In genomic region chr12:112620354-112621061, GRCm38 (mm10) we compare ENCODE assay signal across 9 mouse cellular contexts. TPM values are rescaled to one million over a fixed set of nuclear protein-coding genes. Genes with fewer than 3 reads are reported as not detected.
DNase-seq lines count a peak whose midpoint lies in the region; ATAC-seq and TF ChIP-seq lines count a peak whose summit lies in the region.
"Had no signal": no experiment of that assay in that cellular context is flagged by ENCODE, and none has a peak within 500 bp of the region (broad histone marks: within the 10 kb centered on the region; RNA-seq: fewer than 3 reads in every experiment).

No protein-coding gene starts in this region.

- no peaks in the 10 kb centered on the region for H3K9me3 ChIP-seq in ES-Bruce4 (replicated peaks; ENCODE audit: control insufficient read depth, insufficient read depth, low read length, poor library complexity, severe bottlenecking)
- H3K9me3 ChIP-seq in heart, embryonic 15.5 days (replicated peaks), result no peaks in the 10 kb centered on the region
- H3K9me3 ChIP-seq: G1E had no signal

- H3K79me2 ChIP-seq in heart, adult 2 months (replicated peaks; ENCODE audit: control insufficient read depth, insufficient read depth, low read length), result no peaks in the 10 kb centered on the region
- H3K79me2 ChIP-seq in macrophage (ENCODE audit: inconsistent target), result peaks cover 14% of the 10 kb centered on the region; the same call in 1 of the 2 replicates

- H3K36me3 ChIP-seq in heart, adult 2 months (ENCODE audit: control insufficient read depth, insufficient read depth, low read length), result no peaks in the 10 kb centered on the region
- no peaks in the 10 kb centered on the region for H3K36me3 ChIP-seq in ES-Bruce4 (ENCODE audit: control insufficient read depth, insufficient read depth, low read length, poor library complexity, severe bottlenecking)
- H3K36me3 ChIP-seq in heart, embryonic 15.5 days, result no peaks in the 10 kb centered on the region
- no peaks in the 10 kb centered on the region for H3K36me3 ChIP-seq in macrophage (ENCODE audit: inconsistent target)
- H3K36me3 ChIP-seq: G1E had no signal

- 20% methylated on average over 16 of the region's 16 CpGs for WGBS in heart, adult 2 months
- whole genome bisulfite sequencing in heart, embryonic 15.5 days, result 10% methylated on average over 16 of the region's 16 CpGs
- WGBS in macrophage (ENCODE audit: missing documents), result 1% methylated on average over 16 of the region's 16 CpGs

- intact Hi-C loops in heart, adult 2 months (cut with DNase I), result no loop called here
- intact Hi-C loops in heart, postnatal 25 days (cut with DNase I), result no loop called here

- peak overlapping the region; percentile 90 for H3K4me2 ChIP-seq in heart, embryonic 15.5 days

- no peak for TF ChIP-seq CTCF in heart, adult 2 months (IDR thresholded peaks at IDR 0.05)
- no peak for TF ChIP-seq CTCF in ES-Bruce4 (IDR thresholded peaks at IDR 0.05; ENCODE audit: low read depth, low read length)

- TF ChIP-seq POLR2A in heart, adult 2 months (IDR thresholded peaks at IDR 0.05; ENCODE audit: insufficient read depth, low read depth, low read length), result peak; percentile 31; the same call in 1 of the 2 replicates
- no peak for TF ChIP-seq POLR2A in ES-Bruce4 (IDR thresholded peaks at IDR 0.05; ENCODE audit: insufficient read depth, low read length)

- H3K27me3 ChIP-seq in heart, adult 2 months (ENCODE audit: control insufficient read depth, insufficient read depth, low read length), result no peaks in the 10 kb centered on the region
- H3K27me3 ChIP-seq in ES-Bruce4 (ENCODE audit: control insufficient read depth, insufficient read depth, low read length, poor library complexity, severe bottlenecking), result no peaks in the 10 kb centered on the region
- H3K27me3 ChIP-seq in heart, embryonic 15.5 days, result peaks cover 5% of the 10 kb centered on the region; the same call in 1 of the 2 replicates

- peak in 1 of 2 experiments; percentile 49 for DNase-seq in heart, adult 2 months
- DNase-seq in heart, postnatal 25 days (ENCODE audit: low spot score), result no peak
- DNase-seq in cerebellum, adult 9-11 months, result no peak
- no peak for DNase-seq in layer of hippocampus, adult 11-12 months (ENCODE audit: low spot score)
- no peak for DNase-seq in T-cell, adult 2 months (ENCODE audit: low spot score)

- peak overlapping the region; percentile 80 for H3K9ac ChIP-seq in heart, adult 2 months (ENCODE audit: low read depth, low read length)
- peak overlapping the region; percentile 46 for H3K9ac ChIP-seq in ES-Bruce4 (ENCODE audit: low read depth, poor library complexity, severe bottlenecking)
- H3K9ac ChIP-seq in heart, embryonic 15.5 days, result peak overlapping the region; percentile 79

- H3K4me3 ChIP-seq in heart, adult 2 months, result peak overlapping the region; percentile 60
- peak overlapping the region; percentile 34 for H3K4me3 ChIP-seq in ES-Bruce4 (ENCODE audit: low read depth, low read length)
- H3K4me3 ChIP-seq in heart, embryonic 15.5 days, result peak overlapping the region; percentile 59
- peak overlapping the region; percentile 68 for H3K4me3 ChIP-seq in macrophage (ENCODE audit: inconsistent target)

- H3K4me1 ChIP-seq in heart, adult 2 months (ENCODE audit: control insufficient read depth, insufficient read depth, low read length), result peaks cover 14% of the 10 kb centered on the region
- H3K4me1 ChIP-seq in ES-Bruce4 (ENCODE audit: control insufficient read depth, insufficient read depth, low read length), result no peaks in the 10 kb centered on the region
- H3K4me1 ChIP-seq in heart, embryonic 15.5 days (replicated peaks), result peaks cover 71% of the 10 kb centered on the region

- ATAC-seq in heart, embryonic 15.5 days (replicated peaks; ENCODE audit: insufficient number of reproducible peaks, insufficient read depth, low FRiP score, low read depth), result peak; percentile 19

- peak overlapping the region; percentile 97 for H3K27ac ChIP-seq in heart, adult 2 months
- H3K27ac ChIP-seq in ES-Bruce4 (ENCODE audit: insufficient read depth, low read length), result no peak overlapping the region
- peak overlapping the region; percentile 95 for H3K27ac ChIP-seq in heart, embryonic 15.5 days
- H3K27ac ChIP-seq in macrophage, result peak overlapping the region; percentile 91

- TF ChIP-seq EP300 in heart, adult 2 months (IDR thresholded peaks at IDR 0.05; ENCODE audit: insufficient read depth, low read depth, low read length), result 0 out of 2 replicates have a peak, but pooled peaks have one; percentile 32
- no peak for TF ChIP-seq EP300 in ES-Bruce4 (IDR thresholded peaks at IDR 0.05; ENCODE audit: insufficient read depth, low read depth, low read length)

RNA-seq across cellular contexts. Expression of gene Adssl1, which starts 0.7 kb away (rescaled TPM):
- total RNA-seq in heart, adult 2 months (2021), result 100 to 1,000 TPM; 150 to 173 TPM
- 85.2 and 98.2 TPM in 2 replicates for polyA plus RNA-seq in heart, adult 2 months (2012; rRNA removed)
- 100 to 1,000 TPM; 147 TPM for total RNA-seq in heart, postnatal 25 days (2021)
- polyA plus RNA-seq in ES-Bruce4 (2011; ENCODE audit: insufficient read depth, insufficient read length, low read depth, missing spikeins) (6.6 and 8.7 TPM in 2 replicates), macrophage (2018) (33.0 to 157 TPM (median 71.6 TPM) in 3 replicates)
- polyA plus RNA-seq in heart, embryonic 15.5 days (2015; fragmentation: Nextera tagmentation; extraction: Ambion mirVana), result 85.8 and 93.7 TPM in 2 replicates
- 10 to 100 TPM in 13 of 26 experiments, 1 to 10 TPM in 13; 2.6 to 59.5 (median 10.7) TPM for total RNA-seq in macrophage (2018; cell fraction: chromatin; rRNA removed)
- total RNA-seq in macrophage (2018; cell fraction: cytosol; rRNA removed), result 10 to 100 TPM in 25 of 26 experiments, 1 to 10 TPM in 1; 9.8 to 60.0 (median 28.1) TPM
- total RNA-seq in macrophage (2018; cell fraction: nucleus; rRNA removed), result 10 to 100 TPM in 14 of 26 experiments, 1 to 10 TPM in 12; 5.0 to 69.9 (median 11.8) TPM
- total RNA-seq: G1E had no signal

RNA-seq across cellular contexts. Expression of gene Siva1, which starts 24.0 kb away (rescaled TPM):
- 10 to 100 TPM; 32.0 to 38.7 TPM for total RNA-seq in heart, adult 2 months (2021)
- 38.4 and 39.4 TPM in 2 replicates for polyA plus RNA-seq in heart, adult 2 months (2012; rRNA removed)
- 10 to 100 TPM; 29.5 to 35.7 TPM for total RNA-seq in heart, postnatal 25 days (2021)
- polyA plus RNA-seq in ES-Bruce4 (2011; ENCODE audit: insufficient read depth, insufficient read length, low read depth, missing spikeins) (103 and 104 TPM in 2 replicates), macrophage (2018) (5.6 to 43.8 TPM (median 19.5 TPM) in 3 replicates)
- polyA plus RNA-seq in heart, embryonic 15.5 days (2015; fragmentation: Nextera tagmentation; extraction: Ambion mirVana), result 95.4 and 142 TPM in 2 replicates
- 10 to 100 TPM in 9 of 26 experiments, 1 to 10 TPM in 16, not detected in 1; 1.1 to 26.5 (median 6.5) TPM for total RNA-seq in macrophage (2018; cell fraction: chromatin; rRNA removed)
- total RNA-seq in macrophage (2018; cell fraction: cytosol; rRNA removed), result 10 to 100 TPM; 12.1 to 26.8 (median 20.1) TPM
- total RNA-seq in macrophage (2018; cell fraction: nucleus; rRNA removed), result 10 to 100 TPM in 11 of 26 experiments, 1 to 10 TPM in 15; 2.3 to 45.8 (median 8.3) TPM

RNA-seq across cellular contexts. Expression of gene Inf2, which starts 31.9 kb away (rescaled TPM):
- 10 to 100 TPM; 15.0 to 17.3 TPM for total RNA-seq in heart, adult 2 months (2021)
- polyA plus RNA-seq in heart, adult 2 months (2012; rRNA removed), result 11.7 and 12.7 TPM in 2 replicates
- 10 to 100 TPM; 15.8 to 20.0 TPM for total RNA-seq in heart, postnatal 25 days (2021)
- polyA plus RNA-seq in ES-Bruce4 (2011; ENCODE audit: insufficient read depth, insufficient read length, low read depth, missing spikeins) (28.2 and 28.3 TPM in 2 replicates), macrophage (2018) (6.8 to 20.9 TPM (median 9.4 TPM) in 3 replicates)
- polyA plus RNA-seq in heart, embryonic 15.5 days (2015; fragmentation: Nextera tagmentation; extraction: Ambion mirVana), result 3.1 and 3.4 TPM in 2 replicates
- 100 to 1,000 TPM in 3 of 26 experiments, 10 to 100 TPM in 23; 10.2 to 397 (median 25.5) TPM for total RNA-seq in macrophage (2018; cell fraction: chromatin; rRNA removed)
- total RNA-seq in macrophage (2018; cell fraction: cytosol; rRNA removed), result 10 to 100 TPM in 12 of 26 experiments, 1 to 10 TPM in 14; 2.1 to 23.7 (median 7.4) TPM
- total RNA-seq in macrophage (2018; cell fraction: nucleus; rRNA removed), result 10 to 100 TPM in 16 of 26 experiments, 1 to 10 TPM in 10; 4.2 to 93.0 (median 16.7) TPM

RNA-seq across cellular contexts. Expression of gene Akt1, which starts 54.2 kb away (rescaled TPM):
- 100 to 1,000 TPM; 189 to 207 TPM for total RNA-seq in heart, adult 2 months (2021)
- 148 and 149 TPM in 2 replicates for polyA plus RNA-seq in heart, adult 2 months (2012; rRNA removed)
- total RNA-seq in heart, postnatal 25 days (2021), result 100 to 1,000 TPM; 206 to 215 TPM
- polyA plus RNA-seq in ES-Bruce4 (2011; ENCODE audit: insufficient read depth, insufficient read length, low read depth, missing spikeins) (70.4 and 78.0 TPM in 2 replicates), macrophage (2018) (174 to 203 TPM (median 184 TPM) in 3 replicates)
- polyA plus RNA-seq in heart, embryonic 15.5 days (2015; fragmentation: Nextera tagmentation; extraction: Ambion mirVana), result 139 and 169 TPM in 2 replicates
- 100 to 1,000 TPM in 20 of 26 experiments, 10 to 100 TPM in 6; 46.0 to 331 (median 122) TPM for total RNA-seq in macrophage (2018; cell fraction: chromatin; rRNA removed)
- total RNA-seq in macrophage (2018; cell fraction: cytosol; rRNA removed), result 100 to 1,000 TPM in 25 of 26 experiments, 10 to 100 TPM in 1; 98.0 to 240 (median 160) TPM
- total RNA-seq in macrophage (2018; cell fraction: nucleus; rRNA removed), result 100 to 1,000 TPM in 16 of 26 experiments, 10 to 100 TPM in 10; 69.7 to 196 (median 103) TPM

RNA-seq across cellular contexts. Expression of gene Zbtb42, which starts 58.1 kb away (rescaled TPM):
- total RNA-seq in heart, adult 2 months (2021), result 1 to 10 TPM; 4.4 to 5.9 TPM
- polyA plus RNA-seq in heart, adult 2 months (2012; rRNA removed), result 9.5 and 13.6 TPM in 2 replicates
- 1 to 10 TPM; 6.4 to 6.7 TPM for total RNA-seq in heart, postnatal 25 days (2021)
- polyA plus RNA-seq in ES-Bruce4 (2011; ENCODE audit: insufficient read depth, insufficient read length, low read depth, missing spikeins) (2.2 and 5.0 TPM in 2 replicates), macrophage (2018) (3.2 to 4.7 TPM (median 3.5 TPM) in 3 replicates)
- polyA plus RNA-seq in heart, embryonic 15.5 days (2015; fragmentation: Nextera tagmentation; extraction: Ambion mirVana), result 4.8 and 7.6 TPM in 2 replicates
- total RNA-seq in macrophage (2018; cell fraction: chromatin; rRNA removed), result 1 to 10 TPM in 19 of 26 experiments, under 1 TPM in 6, not detected in 1; 0.33 to 9.8 (median 1.9) TPM
- 10 to 100 TPM in 1 of 26 experiments, 1 to 10 TPM in 25; 1.1 to 13.8 (median 3.6) TPM for total RNA-seq in macrophage (2018; cell fraction: cytosol; rRNA removed)
- total RNA-seq in macrophage (2018; cell fraction: nucleus; rRNA removed), result 10 to 100 TPM in 2 of 26 experiments, 1 to 10 TPM in 24; 1.0 to 13.1 (median 3.1) TPM
